Mouse (Mus musculus) heart, adult 18-20 months (tissue): ENCODE data around the gene Svs2. TPM values are rescaled to one million over a fixed set of nuclear protein-coding genes. Genes with fewer than 3 reads are reported as not detected.

ENCODE experiments used
- total RNA-seq, 2 experiments: library from RNA; stranded (reverse); gene quantifications; 2 replicates each; pipeline ENCODE4 v1.2.3; 2021

The Svs2 gene
- total RNA-seq, 2 experiments from 2014 or later = not detected

Other genes with a start within 250 kb of the Svs2 start
- 10 to 100 TPM; 75.9 to 82.7 TPM for gene Ywhab, start 243.5 kb downstream of the Svs2 start, total RNA-seq
- under 1 TPM; 0.57 to 0.62 TPM for gene Pabpc1l, start 213.0 kb downstream of the Svs2 start, total RNA-seq
- gene Stk4, start 168.1 kb downstream of the Svs2 start, total RNA-seq = 10 to 100 TPM; 12.9 to 20.0 TPM
- 10 to 100 TPM; 21.6 to 21.7 TPM for gene Tomm34, start 167.3 kb downstream of the Svs2 start, total RNA-seq
- gene Kcns1, start 67.4 kb downstream of the Svs2 start, total RNA-seq = under 1 TPM in 1 of 2 experiments, not detected in 1; 0.10 TPM
- not detected for gene Wfdc5, start 55.7 kb downstream of the Svs2 start, total RNA-seq
- gene Wfdc12, start 47.9 kb downstream of the Svs2 start, total RNA-seq = not detected
- not detected for gene Wfdc15a, start 38.3 kb downstream of the Svs2 start, total RNA-seq
- gene Wfdc15b, start 16.8 kb downstream of the Svs2 start, total RNA-seq = not detected
- gene Svs3b, start 18.2 kb upstream of the Svs2 start, total RNA-seq = not detected
- gene Svs4, start 40.0 kb upstream of the Svs2 start, total RNA-seq = not detected
- not detected for gene Svs3a, start 50.8 kb upstream of the Svs2 start, total RNA-seq
- gene Svs6, start 78.3 kb upstream of the Svs2 start, total RNA-seq = not detected
- not detected for gene Svs5, start 94.3 kb upstream of the Svs2 start, total RNA-seq
- gene Slpi, start 150.6 kb upstream of the Svs2 start, total RNA-seq = 10 to 100 TPM; 12.2 to 21.3 TPM
- gene Rbpjl, start 164.7 kb upstream of the Svs2 start, total RNA-seq = not detected
- gene Matn4, start 166.7 kb upstream of the Svs2 start, total RNA-seq = under 1 TPM; 0.36 to 0.45 TPM
- 10 to 100 TPM; 18.7 to 34.2 TPM for gene Sdc4, start 205.4 kb upstream of the Svs2 start, total RNA-seq
- gene Sys1, start 218.5 kb upstream of the Svs2 start, total RNA-seq = 10 to 100 TPM; 23.0 to 23.1 TPM
- 10 to 100 TPM in 1 of 2 experiments, 1 to 10 TPM in 1; 3.7 to 11.1 TPM for gene Gm20458, start 222.5 kb upstream of the Svs2 start, total RNA-seq
- gene Trp53tg5, start 235.3 kb upstream of the Svs2 start, total RNA-seq = not detected
- gene Dbndd2, start 247.6 kb upstream of the Svs2 start, total RNA-seq = 10 to 100 TPM in 1 of 2 experiments, 1 to 10 TPM in 1; 9.4 to 10.7 TPM